Comparison of ENCODE assay signal across 17 mouse cellular contexts in genomic region chr3:108495486-108495885, GRCm38 (mm10). TPM values are rescaled to one million over a fixed set of nuclear protein-coding genes. Genes with fewer than 3 reads are reported as not detected.
DNase-seq lines count a peak whose midpoint lies in the region; ATAC-seq and TF ChIP-seq lines count a peak whose summit lies in the region.
"Had no signal": no experiment of that assay in that cellular context is flagged by ENCODE, and none has a peak within 500 bp of the region (broad histone marks: within the 10 kb centered on the region; RNA-seq: fewer than 3 reads in every experiment).

No protein-coding gene starts in this region.

- no peak overlapping the region for H3K4me3 ChIP-seq in forebrain, embryonic 10.5 days
- H3K4me3 ChIP-seq in forebrain, embryonic 11.5 days (ENCODE audit: low read depth, low read length), result no peak overlapping the region
- no peak overlapping the region for H3K4me3 ChIP-seq in liver, adult 2 months (ENCODE audit: insufficient read depth, low read depth, low read length)
- H3K4me3 ChIP-seq in liver, embryonic 12.5 days, result no peak overlapping the region
- no peak overlapping the region for H3K4me3 ChIP-seq in forebrain, embryonic 15.5 days
- H3K4me3 ChIP-seq: limb, embryonic 12.5 days had no signal

- TF ChIP-seq CTCF in liver, adult 2 months (IDR thresholded peaks at IDR 0.05; ENCODE audit: low read depth, low read length), result no peak

- no peaks in the 10 kb centered on the region for H3K79me2 ChIP-seq in liver, adult 2 months (ENCODE audit: control insufficient read depth, insufficient read depth, low read length)

- DNase-seq in forebrain, embryonic 10.5 days (ENCODE audit: extremely low spot score, low spot score), result no peak
- DNase-seq in forebrain, embryonic 11.5 days (ENCODE audit: low spot score), result no peak
- DNase-seq in liver, adult 2 months (ENCODE audit: extremely low read depth, low read depth, low spot score), result no peak
- DNase-seq in retina, embryonic 14.5 days (ENCODE audit: low spot score), result peak; percentile 44
- DNase-seq in right cerebral cortex, postnatal 10 days (ENCODE audit: low spot score in 2 of 2), result no peak
- no peak for DNase-seq in adrenal gland, adult 8-10 months
- DNase-seq: lung, adult 18-20 months; thymus, postnatal 14 days had no signal

- H3K9me3 ChIP-seq in forebrain, embryonic 10.5 days, result no peaks in the 10 kb centered on the region
- H3K9me3 ChIP-seq in forebrain, embryonic 11.5 days (ENCODE audit: control insufficient read depth, low read length), result no peaks in the 10 kb centered on the region
- no peaks in the 10 kb centered on the region for H3K9me3 ChIP-seq in liver, embryonic 12.5 days (replicated peaks)
- H3K9me3 ChIP-seq in forebrain, embryonic 15.5 days, result no peaks in the 10 kb centered on the region
- H3K9me3 ChIP-seq: limb, embryonic 12.5 days had no signal

- H3K27me3 ChIP-seq in forebrain, embryonic 10.5 days (ENCODE audit: poor library complexity, severe bottlenecking), result peaks cover 9% of the 10 kb centered on the region; the same call in 1 of the 2 replicates
- no peaks in the 10 kb centered on the region for H3K27me3 ChIP-seq in forebrain, embryonic 11.5 days (ENCODE audit: control insufficient read depth, insufficient read depth, low read length)
- H3K27me3 ChIP-seq in liver, adult 2 months (ENCODE audit: control insufficient read depth, insufficient read depth, low read length), result no peaks in the 10 kb centered on the region
- H3K27me3 ChIP-seq in liver, embryonic 12.5 days (replicated peaks), result no peaks in the 10 kb centered on the region; the same call in none of the 2 replicates
- no peaks in the 10 kb centered on the region for H3K27me3 ChIP-seq in forebrain, embryonic 15.5 days
- H3K27me3 ChIP-seq: Patski had no signal

- peaks cover 42% of the 10 kb centered on the region for H3K4me1 ChIP-seq in forebrain, embryonic 10.5 days
- peaks cover 4% of the 10 kb centered on the region; the same call in 1 of the 2 replicates for H3K4me1 ChIP-seq in forebrain, embryonic 11.5 days (replicated peaks; ENCODE audit: control insufficient read depth, insufficient read depth, low read length)
- peaks cover 3% of the 10 kb centered on the region; the same call in 1 of the 2 replicates for H3K4me1 ChIP-seq in liver, adult 2 months (ENCODE audit: control insufficient read depth, insufficient read depth, low read length)
- no peaks in the 10 kb centered on the region for H3K4me1 ChIP-seq in liver, embryonic 12.5 days
- H3K4me1 ChIP-seq in forebrain, embryonic 15.5 days, result 0 out of 2 replicates have a peak, but pooled peaks cover 7% of the 10 kb centered on the region

- 0 out of 2 replicates have a peak overlapping the region, but pooled peaks have one; percentile 42 for H3K27ac ChIP-seq in forebrain, embryonic 10.5 days
- H3K27ac ChIP-seq in forebrain, embryonic 11.5 days (ENCODE audit: low read depth, low read length), result no peak overlapping the region
- peak overlapping the region; percentile 26; the same call in 1 of the 2 replicates for H3K27ac ChIP-seq in liver, adult 2 months (replicated peaks; ENCODE audit: insufficient read depth, low read depth, low read length)
- no peak overlapping the region for H3K27ac ChIP-seq in liver, embryonic 12.5 days
- H3K27ac ChIP-seq in forebrain, embryonic 15.5 days (replicated peaks), result no peak overlapping the region
- H3K27ac ChIP-seq: limb, embryonic 12.5 days; macrophage had no signal

- TF ChIP-seq POLR2A in liver, adult 2 months (IDR thresholded peaks at IDR 0.05; ENCODE audit: extremely low read depth, insufficient read depth, low read length), result no peak

- no peak; the same call in 1 of the 2 replicates for ATAC-seq in forebrain, embryonic 11.5 days (replicated peaks; ENCODE audit: low FRiP score)
- no peak for ATAC-seq in liver, embryonic 12.5 days
- 0 out of 2 replicates have a peak, but pooled peaks have one; percentile 11 for ATAC-seq in forebrain, embryonic 15.5 days (replicated peaks)
- ATAC-seq: Patski had no signal

- WGBS in forebrain, embryonic 10.5 days, result 29% methylated on average over 4 of the region's 4 CpGs
- WGBS in forebrain, embryonic 11.5 days, result 23% methylated on average over 4 of the region's 4 CpGs
- 65% methylated on average over 4 of the region's 4 CpGs for WGBS in liver, adult 2 months
- 49% methylated on average over 4 of the region's 4 CpGs for WGBS in liver, embryonic 12.5 days (ENCODE audit: insufficient replicate concordance)
- WGBS in forebrain, embryonic 15.5 days, result 9% methylated on average over 4 of the region's 4 CpGs

- no peak overlapping the region for H3K4me2 ChIP-seq in forebrain, embryonic 11.5 days (ENCODE audit: low read depth, low read length, severe bottlenecking)
- no peak overlapping the region for H3K4me2 ChIP-seq in liver, embryonic 12.5 days
- H3K4me2 ChIP-seq in forebrain, embryonic 15.5 days (replicated peaks), result no peak overlapping the region
- H3K4me2 ChIP-seq: limb, embryonic 12.5 days had no signal

- no peaks in the 10 kb centered on the region for H3K36me3 ChIP-seq in forebrain, embryonic 10.5 days (replicated peaks)
- H3K36me3 ChIP-seq in forebrain, embryonic 11.5 days (ENCODE audit: control insufficient read depth, insufficient read depth, low read length), result no peaks in the 10 kb centered on the region
- no peaks in the 10 kb centered on the region for H3K36me3 ChIP-seq in liver, adult 2 months (ENCODE audit: control insufficient read depth, insufficient read depth, low read length)
- no peaks in the 10 kb centered on the region for H3K36me3 ChIP-seq in liver, embryonic 12.5 days
- H3K36me3 ChIP-seq in forebrain, embryonic 15.5 days, result no peaks in the 10 kb centered on the region
- H3K36me3 ChIP-seq: limb, embryonic 12.5 days had no signal

- H3K9ac ChIP-seq in forebrain, embryonic 11.5 days (ENCODE audit: low read length), result no peak overlapping the region; the same call in 1 of the 2 replicates
- no peak overlapping the region for H3K9ac ChIP-seq in liver, adult 2 months (ENCODE audit: low read depth, low read length)
- H3K9ac ChIP-seq in liver, embryonic 12.5 days, result no peak overlapping the region
- H3K9ac ChIP-seq in forebrain, embryonic 15.5 days (replicated peaks), result no peak overlapping the region
- H3K9ac ChIP-seq: limb, embryonic 12.5 days had no signal

RNA-seq across cellular contexts. Expression of gene 1700013F07Rik, which starts 38.5 kb away (rescaled TPM):
- 0.29 and 0.42 TPM in 2 replicates for polyA plus RNA-seq in forebrain, embryonic 10.5 days (2016; fragmentation: Nextera tagmentation; extraction: Ambion mirVana)
- polyA plus RNA-seq in forebrain, embryonic 11.5 days (2014; fragmentation: Nextera tagmentation; extraction: Ambion mirVana), result 0.63 and 0.68 TPM in 2 replicates
- not detected in 2 replicates for total RNA-seq in liver, adult 2 months (2014; rRNA removed)
- polyA plus RNA-seq in liver, adult 2 months (2012; rRNA removed), result not detected in 2 replicates
- polyA plus RNA-seq in liver, embryonic 12.5 days (2016; fragmentation: Nextera tagmentation; extraction: Ambion mirVana), result not detected in 2 replicates
- 1.8 and 2.4 TPM in 2 replicates for polyA plus RNA-seq in forebrain, embryonic 15.5 days (2015; fragmentation: Nextera tagmentation; extraction: Ambion mirVana)
- total RNA-seq in adrenal gland, adult 8-10 months (2022), result under 1 TPM in 2 of 4 experiments, not detected in 2; 0.45 to 0.59 TPM
- total RNA-seq: granulocyte monocyte progenitor cell, adult 5-6 weeks had no signal
- polyA plus RNA-seq: heart, postnatal 0 days; intestine, embryonic 14.5 days; limb, embryonic 12.5 days; macrophage; small intestine, adult 2 months had no signal

RNA-seq across cellular contexts. Expression of gene 5330417C22Rik, which starts 40.9 kb away (rescaled TPM):
- 1.1 and 1.2 TPM in 2 replicates for polyA plus RNA-seq in forebrain, embryonic 10.5 days (2016; fragmentation: Nextera tagmentation; extraction: Ambion mirVana)
- 2.2 and 2.8 TPM in 2 replicates for polyA plus RNA-seq in forebrain, embryonic 11.5 days (2014; fragmentation: Nextera tagmentation; extraction: Ambion mirVana)
- 0.55 and 0.60 TPM in 2 replicates for total RNA-seq in liver, adult 2 months (2014; rRNA removed)
- 0.20 and 0.45 TPM in 2 replicates for polyA plus RNA-seq in liver, adult 2 months (2012; rRNA removed)
- polyA plus RNA-seq in liver, embryonic 12.5 days (2016; fragmentation: Nextera tagmentation; extraction: Ambion mirVana), result 0.08 and 0.13 TPM in 2 replicates
- polyA plus RNA-seq in forebrain, embryonic 15.5 days (2015; fragmentation: Nextera tagmentation; extraction: Ambion mirVana), result 9.4 and 12.9 TPM in 2 replicates
- total RNA-seq in adrenal gland, adult 8-10 months (2022), result 1 to 10 TPM; 2.4 to 6.9 (median 3.9) TPM
- total RNA-seq: granulocyte monocyte progenitor cell, adult 5-6 weeks had no signal
- polyA plus RNA-seq: macrophage had no signal

RNA-seq across cellular contexts. Expression of gene Sars, which starts 50.5 kb away (rescaled TPM):
- polyA plus RNA-seq in forebrain, embryonic 10.5 days (2016; fragmentation: Nextera tagmentation; extraction: Ambion mirVana), result 160 and 167 TPM in 2 replicates
- 180 and 189 TPM in 2 replicates for polyA plus RNA-seq in forebrain, embryonic 11.5 days (2014; fragmentation: Nextera tagmentation; extraction: Ambion mirVana)
- 31.3 and 35.5 TPM in 2 replicates for total RNA-seq in liver, adult 2 months (2014; rRNA removed)
- 21.3 and 24.7 TPM in 2 replicates for polyA plus RNA-seq in liver, adult 2 months (2012; rRNA removed)
- 132 and 134 TPM in 2 replicates for polyA plus RNA-seq in liver, embryonic 12.5 days (2016; fragmentation: Nextera tagmentation; extraction: Ambion mirVana)
- 221 and 222 TPM in 2 replicates for polyA plus RNA-seq in forebrain, embryonic 15.5 days (2015; fragmentation: Nextera tagmentation; extraction: Ambion mirVana)
- 100 to 1,000 TPM; 183 to 191 (median 186) TPM for total RNA-seq in adrenal gland, adult 8-10 months (2022)

Comparison
In these comparisons a context has a peak if more than half of its experiments do, and no peak if none do; other contexts are left out.
1. H3K27ac ChIP-seq: peak in forebrain, embryonic 10.5 days (single experiment) and liver, adult 2 months (single experiment); none in forebrain, embryonic 11.5 days (single experiment), liver, embryonic 12.5 days (single experiment) and forebrain, embryonic 15.5 days (single experiment).